Mouse (Mus musculus): ENCODE measurements around the gene Scamp5. TPM values are rescaled to one million over a fixed set of nuclear protein-coding genes. Genes with fewer than 3 reads are reported as not detected.

Scamp5 gene
- polyA plus RNA-seq, 1 experiment, result 12.1 TPM

- Histone ChIP-seq H3K4me3 (ENCODE audit: control insufficient read depth, insufficient read depth, low read length) (peak within 1 kb of the TSS; percentile 36), H3K4me1 (replicated peaks; ENCODE audit: control insufficient read depth, insufficient read depth, low read length) (peaks cover 11% of the 10 kb centered on the region), H3K27me3 (ENCODE audit: control insufficient read depth, insufficient read depth, low read length) (peaks cover 35% of the 10 kb centered on the region), H3K27ac (ENCODE audit: control insufficient read depth, insufficient read depth, low read length) (no peak within 1 kb of the TSS), H3K36me3 (ENCODE audit: control insufficient read depth, insufficient read depth, low read length) (no peaks in the 10 kb centered on the region)
- TF ChIP-seq CTCF (IDR thresholded peaks at IDR 0.05; ENCODE audit: borderline replicate concordance, control insufficient read depth, extremely low read depth, insufficient read depth, low read length, poor library complexity) (no peak), POLR2A (IDR thresholded peaks at IDR 0.05; ENCODE audit: control insufficient read depth, extremely low read depth, insufficient read depth, low read length, poor library complexity) (no peak)
- WGBS, result 2% methylated on average over 46 of the region's 46 CpGs
- no peak for DNase-seq
These were observed 35.9 kb upstream of the Scamp5 start, which contains the start of gene Rpp25 for GRCm38 (mm10) chr9:57503622-57504380. Rpp25 (plus strand) TSS chr9:57504026.

- 15% methylated on average over 23 of the region's 23 CpGs for WGBS
- Histone ChIP-seq H3K36me3 (ENCODE audit: control insufficient read depth, insufficient read depth, low read length) (no peaks in the 10 kb centered on the region), H3K27ac (ENCODE audit: control insufficient read depth, insufficient read depth, low read length) (no peak overlapping the region), H3K4me1 (replicated peaks; ENCODE audit: control insufficient read depth, insufficient read depth, low read length) (peaks cover 11% of the 10 kb centered on the region), H3K27me3 (ENCODE audit: control insufficient read depth, insufficient read depth, low read length) (peaks cover 35% of the 10 kb centered on the region), H3K4me3 (ENCODE audit: control insufficient read depth, insufficient read depth, low read length) (no peak overlapping the region)
- TF ChIP-seq POLR2A (IDR thresholded peaks at IDR 0.05; ENCODE audit: control insufficient read depth, extremely low read depth, insufficient read depth, low read length, poor library complexity), result no peak
- TF ChIP-seq CTCF (IDR thresholded peaks at IDR 0.05; ENCODE audit: borderline replicate concordance, control insufficient read depth, extremely low read depth, insufficient read depth, low read length, poor library complexity), result no peak
- no peak for DNase-seq
These were observed 35.2 kb upstream of the Scamp5 start for GRCm38 (mm10) chr9:57502911-57503621.

- 7% methylated on average over 20 of the region's 20 CpGs for WGBS
- no peak for DNase-seq
- Histone ChIP-seq H3K4me1 (replicated peaks; ENCODE audit: control insufficient read depth, insufficient read depth, low read length) (peaks cover 11% of the 10 kb centered on the region), H3K4me3 (ENCODE audit: control insufficient read depth, insufficient read depth, low read length) (no peak overlapping the region), H3K27me3 (ENCODE audit: control insufficient read depth, insufficient read depth, low read length) (peaks cover 35% of the 10 kb centered on the region), H3K36me3 (ENCODE audit: control insufficient read depth, insufficient read depth, low read length) (no peaks in the 10 kb centered on the region), H3K27ac (ENCODE audit: control insufficient read depth, insufficient read depth, low read length) (no peak overlapping the region)
- no peak for TF ChIP-seq POLR2A (IDR thresholded peaks at IDR 0.05; ENCODE audit: control insufficient read depth, extremely low read depth, insufficient read depth, low read length, poor library complexity)
- TF ChIP-seq CTCF (IDR thresholded peaks at IDR 0.05; ENCODE audit: borderline replicate concordance, control insufficient read depth, extremely low read depth, insufficient read depth, low read length, poor library complexity), result no peak
These were observed 34.0 kb upstream of the Scamp5 start for GRCm38 (mm10) chr9:57501861-57502260.

GRCm38 (mm10) chr9:57501452-57501851 is 33.6 kb upstream of the Scamp5 start:
- H3K4me3 ChIP-seq (ENCODE audit: control insufficient read depth, insufficient read depth, low read length), result no peak overlapping the region
- peaks cover 35% of the 10 kb centered on the region for H3K27me3 ChIP-seq (ENCODE audit: control insufficient read depth, insufficient read depth, low read length)
- TF ChIP-seq POLR2A (IDR thresholded peaks at IDR 0.05; ENCODE audit: control insufficient read depth, extremely low read depth, insufficient read depth, low read length, poor library complexity), result no peak
- TF ChIP-seq CTCF (IDR thresholded peaks at IDR 0.05; ENCODE audit: borderline replicate concordance, control insufficient read depth, extremely low read depth, insufficient read depth, low read length, poor library complexity), result no peak
- no peak overlapping the region for H3K27ac ChIP-seq (ENCODE audit: control insufficient read depth, insufficient read depth, low read length)
- 17% methylated on average over 13 of the region's 13 CpGs for WGBS
- H3K4me1 ChIP-seq (replicated peaks; ENCODE audit: control insufficient read depth, insufficient read depth, low read length), result peaks cover 11% of the 10 kb centered on the region
- no peak for DNase-seq
- H3K36me3 ChIP-seq (ENCODE audit: control insufficient read depth, insufficient read depth, low read length), result no peaks in the 10 kb centered on the region

GRCm38 (mm10) chr9:57498536-57498935 is 30.7 kb upstream of the Scamp5 start:
- peaks cover 2% of the 10 kb centered on the region; the same call in 1 of the 2 replicates for H3K4me1 ChIP-seq (replicated peaks; ENCODE audit: control insufficient read depth, insufficient read depth, low read length)
- no peak for DNase-seq
- peaks cover 16% of the 10 kb centered on the region for H3K27me3 ChIP-seq (ENCODE audit: control insufficient read depth, insufficient read depth, low read length)
- no peaks in the 10 kb centered on the region for H3K36me3 ChIP-seq (ENCODE audit: control insufficient read depth, insufficient read depth, low read length)
- no peak overlapping the region for H3K4me3 ChIP-seq (ENCODE audit: control insufficient read depth, insufficient read depth, low read length)
- 81% methylated on average over 7 of the region's 7 CpGs for WGBS
- H3K27ac ChIP-seq (ENCODE audit: control insufficient read depth, insufficient read depth, low read length), result no peak overlapping the region
- TF ChIP-seq CTCF (IDR thresholded peaks at IDR 0.05; ENCODE audit: borderline replicate concordance, control insufficient read depth, extremely low read depth, insufficient read depth, low read length, poor library complexity) (no peak), POLR2A (IDR thresholded peaks at IDR 0.05; ENCODE audit: control insufficient read depth, extremely low read depth, insufficient read depth, low read length, poor library complexity) (no peak)

- no peak for DNase-seq
These were observed 29.4 kb upstream of the Scamp5 start for GRCm38 (mm10) chr9:57497236-57497635.

More at GRCm38 (mm10) chr9:57497236-57497635, 29.4 kb upstream of the Scamp5 start:
- no peaks in the 10 kb centered on the region for H3K36me3 ChIP-seq (ENCODE audit: control insufficient read depth, insufficient read depth, low read length)
- 82% methylated on average over 5 of the region's 5 CpGs for WGBS
- H3K27ac ChIP-seq (ENCODE audit: control insufficient read depth, insufficient read depth, low read length), result no peak overlapping the region
- H3K4me1 ChIP-seq (replicated peaks; ENCODE audit: control insufficient read depth, insufficient read depth, low read length), result no peaks in the 10 kb centered on the region
- peaks cover 6% of the 10 kb centered on the region for H3K27me3 ChIP-seq (ENCODE audit: control insufficient read depth, insufficient read depth, low read length)
- TF ChIP-seq POLR2A (IDR thresholded peaks at IDR 0.05; ENCODE audit: control insufficient read depth, extremely low read depth, insufficient read depth, low read length, poor library complexity) (no peak), CTCF (IDR thresholded peaks at IDR 0.05; ENCODE audit: borderline replicate concordance, control insufficient read depth, extremely low read depth, insufficient read depth, low read length, poor library complexity) (no peak)
- H3K4me3 ChIP-seq (ENCODE audit: control insufficient read depth, insufficient read depth, low read length), result no peak overlapping the region

All from thymus, adult 2 months (tissue).